Mouse (Mus musculus) brown adipose tissue, adult 24 weeks (tissue): ENCODE data around the gene Gclc. TPM values are rescaled to one million over a fixed set of nuclear protein-coding genes. Genes with fewer than 3 reads are reported as not detected.

ENCODE experiments used
- H3K27ac ChIP-seq: fragments of 200-500 bp; replicated peaks from 2 replicates; pipeline ENCODE4 v1.5.1; 2012; ENCODE audit warnings: low read depth, mild to moderate bottlenecking, low read length
- H3K4me1 ChIP-seq: fragments of 200-500 bp; 2 replicates; pipeline ENCODE4 v1.6.1; 2012; ENCODE audit warnings: low read length, mixed read lengths; ENCODE audit not compliant: control insufficient read depth, insufficient read depth, insufficient read length
- H3K4me3 ChIP-seq: fragments of 200-500 bp; 2 replicates; pipeline ENCODE4 v1.5.1; 2012; ENCODE audit warnings: low read depth, mild to moderate bottlenecking, low read length, moderate library complexity; ENCODE audit not compliant: insufficient read depth
- polyA plus RNA-seq: library from polyadenylated mRNA; stranded (reverse); fragments of >200 nt; gene quantifications from 2 replicates; pipeline ENCODE4 v1.2.4, GENCODE M21; 2012; ENCODE audit not compliant: missing spikeins, insufficient read depth, insufficient read length

The Gclc gene
- polyA plus RNA-seq, 1 experiment, result 11.1 TPM

- Histone ChIP-seq H3K27ac (no peak overlapping the region), H3K4me3 (no peak overlapping the region), H3K4me1 (no peaks in the 10 kb centered on the region)
These were observed 35.4 kb downstream of the Gclc start for GRCm38 (mm10) chr9:77789615-77790348.

GRCm38 (mm10) chr9:77793838-77794237 lies 39.5 kb downstream of the Gclc start:
- H3K4me3 ChIP-seq, result no peak overlapping the region
- no peaks in the 10 kb centered on the region for H3K4me1 ChIP-seq
- no peak overlapping the region for H3K27ac ChIP-seq

GRCm38 (mm10) chr9:77802461-77802860 lies 48.1 kb downstream of the Gclc start:
- Histone ChIP-seq H3K4me3 (no peak overlapping the region), H3K4me1 (no peaks in the 10 kb centered on the region), H3K27ac (no peak overlapping the region)

- H3K27ac ChIP-seq, result peak overlapping the region; percentile 12; the same call in 1 of the 2 replicates
- H3K4me1 ChIP-seq, result no peaks in the 10 kb centered on the region
- H3K4me3 ChIP-seq, result peak overlapping the region; percentile 7; the same call in 1 of the 2 replicates
These were observed 52.1 kb downstream of the Gclc start for GRCm38 (mm10) chr9:77806426-77806825.

- H3K4me1 ChIP-seq, result no peaks in the 10 kb centered on the region
- 0 out of 2 replicates have a peak overlapping the region, but pooled peaks have one; percentile 7 for H3K4me3 ChIP-seq
- H3K27ac ChIP-seq, result peak overlapping the region; percentile 43; the same call in 1 of the 2 replicates
These were observed 52.7 kb downstream of the Gclc start for GRCm38 (mm10) chr9:77806842-77807668.

- Histone ChIP-seq H3K4me1 (no peaks in the 10 kb centered on the region), H3K27ac (no peak overlapping the region), H3K4me3 (no peak overlapping the region)
These were observed 54.1 kb downstream of the Gclc start for GRCm38 (mm10) chr9:77808481-77808880.

GRCm38 (mm10) chr9:77818858-77819257 lies 64.5 kb downstream of the Gclc start:
- H3K27ac ChIP-seq, result 0 out of 2 replicates have a peak overlapping the region, but pooled peaks have one; percentile 1

GRCm38 (mm10) chr9:77819318-77819717 lies 65.0 kb downstream of the Gclc start:
- H3K4me3 ChIP-seq, result no peak overlapping the region
- H3K4me1 ChIP-seq, result peaks cover 7% of the 10 kb centered on the region; the same call in 1 of the 2 replicates
- no peak overlapping the region for H3K27ac ChIP-seq

More at GRCm38 (mm10) chr9:77818858-77819257, 64.5 kb downstream of the Gclc start:
- H3K4me3 ChIP-seq, result no peak overlapping the region
- H3K4me1 ChIP-seq, result peaks cover 7% of the 10 kb centered on the region; the same call in 1 of the 2 replicates

GRCm38 (mm10) chr9:77820836-77821235 lies 66.5 kb downstream of the Gclc start:
- peaks cover 12% of the 10 kb centered on the region for H3K4me1 ChIP-seq
- peak overlapping the region; percentile 44 for H3K27ac ChIP-seq
- H3K4me3 ChIP-seq, result no peak overlapping the region

GRCm38 (mm10) chr9:77825380-77825961 lies 71.1 kb downstream of the Gclc start:
- peaks cover 14% of the 10 kb centered on the region for H3K4me1 ChIP-seq
- no peak overlapping the region for H3K4me3 ChIP-seq
- peak overlapping the region; percentile 71 for H3K27ac ChIP-seq

GRCm38 (mm10) chr9:77826237-77826636 lies 71.9 kb downstream of the Gclc start:
- peak overlapping the region; percentile 90 for H3K27ac ChIP-seq
- no peak overlapping the region for H3K4me3 ChIP-seq
- H3K4me1 ChIP-seq, result peaks cover 10% of the 10 kb centered on the region

GRCm38 (mm10) chr9:77828531-77828965 lies 74.2 kb downstream of the Gclc start:
- Histone ChIP-seq H3K4me3 (no peak overlapping the region), H3K4me1 (peaks cover 10% of the 10 kb centered on the region)

GRCm38 (mm10) chr9:77834259-77834993 lies 80.1 kb downstream of the Gclc start:
- Histone ChIP-seq H3K27ac (peak overlapping the region; percentile 90), H3K4me3 (no peak overlapping the region), H3K4me1 (peaks cover 18% of the 10 kb centered on the region)

More at GRCm38 (mm10) chr9:77828531-77828965, 74.2 kb downstream of the Gclc start:
- peak overlapping the region; percentile 60; the same call in 1 of the 2 replicates for H3K27ac ChIP-seq

- H3K27ac ChIP-seq, result peak overlapping the region; percentile 87
- peaks cover 18% of the 10 kb centered on the region for H3K4me1 ChIP-seq
- H3K4me3 ChIP-seq, result no peak overlapping the region
These were observed 80.8 kb downstream of the Gclc start for GRCm38 (mm10) chr9:77835122-77835521.
